Comparison of ENCODE assay signal across 8 mouse cellular contexts in genomic region chr13:96388042-96388888, GRCm38 (mm10). TPM values are rescaled to one million over a fixed set of nuclear protein-coding genes. Genes with fewer than 3 reads are reported as not detected.
A peak's percentile ranks its signal among the peaks of the same experiment; 100 is the strongest.
DNase-seq lines count a peak whose midpoint lies in the region; ATAC-seq lines count a peak whose summit lies in the region.

TSS of gene Poc5 (plus strand) at chr13:96388294.

- peak within 1 kb of the TSS; percentile 72 for H3K9ac ChIP-seq in intestine, embryonic 14.5 days (ENCODE audit: low read length)

- H3K4me2 ChIP-seq in intestine, embryonic 14.5 days (ENCODE audit: low read length), result peak within 1 kb of the TSS; percentile 76

- DNase-seq in adrenal gland, adult 18-20 months (ENCODE audit: low spot score in 2 of 2), result peak; percentile 97
- peak; percentile 98 for DNase-seq in embryo, embryonic 11 days
- peak; percentile 98 for DNase-seq in gastrocnemius, postnatal 25 days
- DNase-seq in intestine, embryonic 14.5 days (ENCODE audit: low spot score), result peak; percentile 100
- peak; percentile 100 for DNase-seq in left cerebral cortex, postnatal 14 days (ENCODE audit: low spot score in 2 of 2)
- peak; percentile 99 for DNase-seq in mesoderm, embryonic 11.5 days (ENCODE audit: low read depth, low spot score)
- peak; percentile 98 to 99 for DNase-seq in right cerebral cortex, postnatal 36 days (ENCODE audit: low spot score in 2 of 2)
- DNase-seq in yolk sac, embryonic 10.5 days (ENCODE audit: low spot score), result peak; percentile 99

- ATAC-seq in intestine, embryonic 14.5 days (replicated peaks; ENCODE audit: low FRiP score, low TSS enrichment, low read depth), result peak; percentile 100

- intact Hi-C loops in left cerebral cortex, postnatal 14 days (cut with DNase I), result loop anchor here (5.0 to 10.0 kb wide), 2 partner anchors 256 to 353 kb away; partner anchors contain the start of gene Sv2c

- H3K27ac ChIP-seq in intestine, embryonic 14.5 days (ENCODE audit: low read depth), result peak within 1 kb of the TSS; percentile 44; the same call in 1 of the 2 replicates

- peak within 1 kb of the TSS; percentile 82 for H3K4me3 ChIP-seq in intestine, embryonic 14.5 days (ENCODE audit: low read depth, low read length)

- H3K9me3 ChIP-seq in intestine, embryonic 14.5 days (ENCODE audit: control insufficient read depth, low read length), result no peaks in the 10 kb centered on the region

- peaks cover 9% of the 10 kb centered on the region for H3K4me1 ChIP-seq in intestine, embryonic 14.5 days (replicated peaks; ENCODE audit: control insufficient read depth, insufficient read depth, low read length)

- H3K27me3 ChIP-seq in intestine, embryonic 14.5 days (replicated peaks; ENCODE audit: control insufficient read depth, insufficient read depth, low read length), result no peaks in the 10 kb centered on the region

- under 1% methylated on average over 44 of the region's 44 CpGs for WGBS in intestine, embryonic 14.5 days

- peaks cover 34% of the 10 kb centered on the region for H3K36me3 ChIP-seq in intestine, embryonic 14.5 days (ENCODE audit: control insufficient read depth, insufficient read depth, low read length)

RNA-seq across cellular contexts. Expression of gene Poc5, which starts in this region (rescaled TPM):
- total RNA-seq in adrenal gland, adult 18-20 months (2021), result 10 to 100 TPM; 13.1 to 14.0 TPM
- total RNA-seq in gastrocnemius, postnatal 25 days (2021), result 1 to 10 TPM; 6.0 to 6.3 TPM
- polyA plus RNA-seq in intestine, embryonic 14.5 days (2014; fragmentation: Nextera tagmentation; extraction: Ambion mirVana), result 14.1 and 14.7 TPM in 2 replicates
- total RNA-seq in left cerebral cortex, postnatal 14 days (2021), result 10 to 100 TPM; 27.9 to 35.1 TPM

Comparison
In these comparisons a context has a peak if more than half of its experiments do, and no peak if none do; other contexts are left out.
1. Peak in every context shown above with its lines: DNase-seq, ATAC-seq, H3K4me3 ChIP-seq and H3K27ac ChIP-seq.